Mouse (Mus musculus): Measurements from ENCODE around the gene Ddi2.
"Not testable (repeated sequence)": the region's sequence is repeated elsewhere in the genome, so short reads cannot be mapped to it uniquely, and the experiment has no call there.

Ddi2 gene

GRCm38 (mm10) chr4:141722731-141723672 lies at the start of gene Ddi2:
Gene Ddi2 (minus strand): TSS chr4:141723419.
- DNase-seq (ENCODE audit: low spot score), result peak; percentile 87

- not testable (repeated sequence) for DNase-seq (ENCODE audit: low spot score)
These were observed 49.8 kb upstream of the Ddi2 start for GRCm38 (mm10) chr4:141773019-141773418.

DNA sequence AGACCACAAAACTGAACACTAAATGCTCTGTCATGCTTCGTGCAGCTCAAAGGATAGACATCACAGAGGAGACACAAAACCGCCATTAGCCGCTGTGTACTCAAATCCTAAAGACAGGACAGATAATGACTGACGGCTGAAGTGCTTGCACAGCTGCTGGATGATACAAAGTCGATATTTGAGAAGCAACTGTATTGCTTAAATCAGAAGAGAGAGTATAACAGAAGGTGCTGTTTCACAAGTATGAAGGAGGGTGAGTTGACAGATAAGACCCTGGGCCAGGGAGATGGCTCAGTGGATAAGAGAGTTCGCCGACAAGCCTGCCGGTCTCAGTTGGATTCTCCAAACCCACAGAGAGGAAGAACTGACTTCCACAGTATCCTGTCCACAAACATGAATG lies 48.6 kb upstream of the Ddi2 start:
- no peak for DNase-seq (ENCODE audit: low spot score)

GRCm38 (mm10) chr4:141769501-141770160 lies 46.4 kb upstream of the Ddi2 start:
- DNase-seq (ENCODE audit: low spot score), result no peak

GRCm38 (mm10) chr4:141767353-141768036 lies 44.3 kb upstream of the Ddi2 start:
- DNase-seq (ENCODE audit: low spot score), result peak; percentile 56

DNA sequence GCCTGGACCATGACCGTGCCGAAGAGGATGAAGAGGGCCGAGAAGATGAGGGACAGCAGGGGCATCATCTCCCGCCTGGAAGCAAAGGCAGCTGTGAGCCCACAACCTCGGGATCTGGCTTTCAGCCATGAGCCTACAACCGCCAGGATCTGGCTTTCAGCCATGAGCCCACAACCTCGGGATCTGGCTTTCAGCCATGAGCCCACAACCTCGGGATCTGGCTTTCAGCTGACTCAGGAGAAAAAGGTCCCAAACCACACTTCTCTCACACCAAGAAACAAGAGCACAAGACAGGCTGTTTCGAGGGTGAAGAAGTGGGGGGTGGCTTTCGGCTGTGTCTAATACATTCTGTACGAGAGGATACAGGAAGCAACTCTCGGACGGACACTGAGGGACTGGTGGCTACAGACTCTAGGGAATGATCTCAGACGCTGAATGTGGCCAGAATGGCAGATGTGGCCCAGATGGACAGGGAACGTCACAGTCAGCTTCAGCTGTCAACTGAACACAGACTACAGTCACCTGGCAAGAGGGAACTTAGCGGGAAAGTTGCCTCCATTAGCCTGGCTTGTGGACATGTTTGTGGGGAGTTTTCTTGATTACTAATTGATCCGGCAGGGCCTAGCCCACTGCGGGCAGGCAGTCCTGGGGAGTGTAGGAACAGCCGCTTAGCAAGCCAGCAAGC lies 43.6 kb upstream of the Ddi2 start:
- peak; percentile 42 for DNase-seq (ENCODE audit: low spot score)

DNA sequence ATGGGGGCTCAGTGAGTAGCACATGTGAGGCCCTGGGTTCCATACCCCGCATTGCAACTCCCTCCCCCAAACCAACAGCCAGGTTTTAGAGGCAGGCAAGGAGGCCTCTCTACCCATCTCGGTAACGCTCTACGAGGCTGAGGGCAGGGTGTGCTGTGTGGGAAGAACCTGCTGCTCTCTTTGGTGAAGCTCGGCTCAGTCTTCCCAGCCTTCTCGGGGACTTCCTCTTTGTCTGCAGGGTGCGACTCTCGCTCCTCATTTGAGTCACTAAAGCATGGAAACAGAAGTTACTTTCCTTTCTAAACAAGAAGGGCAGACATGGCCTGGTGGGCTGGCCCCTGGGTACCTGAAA lies 43.1 kb upstream of the Ddi2 start:
- DNase-seq (ENCODE audit: low spot score), result no peak

DNA sequence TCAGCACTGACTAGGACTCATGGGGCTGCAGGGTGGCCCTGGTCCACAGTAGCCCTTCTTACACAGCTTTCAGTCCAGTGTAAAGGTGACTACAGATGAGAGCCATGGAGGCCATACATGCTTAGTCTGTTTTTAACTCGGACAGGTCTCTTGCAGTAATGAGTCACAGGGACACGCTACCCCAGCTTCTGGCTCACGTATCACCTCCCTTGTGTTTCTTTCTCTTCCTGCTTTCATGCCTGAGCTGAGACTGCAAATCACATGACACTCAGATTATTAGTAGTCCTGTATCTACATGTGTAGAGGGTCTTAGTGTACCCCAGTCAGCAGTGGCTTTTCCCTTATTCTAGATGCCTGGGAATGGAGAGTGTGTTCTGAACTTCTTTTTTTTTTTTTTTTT lies 41.8 kb upstream of the Ddi2 start:
- no peak for DNase-seq (ENCODE audit: low spot score)

- DNase-seq (ENCODE audit: low spot score), result no peak
These were observed 40.3 kb upstream of the Ddi2 start for GRCm38 (mm10) chr4:141763476-141763875.

DNA sequence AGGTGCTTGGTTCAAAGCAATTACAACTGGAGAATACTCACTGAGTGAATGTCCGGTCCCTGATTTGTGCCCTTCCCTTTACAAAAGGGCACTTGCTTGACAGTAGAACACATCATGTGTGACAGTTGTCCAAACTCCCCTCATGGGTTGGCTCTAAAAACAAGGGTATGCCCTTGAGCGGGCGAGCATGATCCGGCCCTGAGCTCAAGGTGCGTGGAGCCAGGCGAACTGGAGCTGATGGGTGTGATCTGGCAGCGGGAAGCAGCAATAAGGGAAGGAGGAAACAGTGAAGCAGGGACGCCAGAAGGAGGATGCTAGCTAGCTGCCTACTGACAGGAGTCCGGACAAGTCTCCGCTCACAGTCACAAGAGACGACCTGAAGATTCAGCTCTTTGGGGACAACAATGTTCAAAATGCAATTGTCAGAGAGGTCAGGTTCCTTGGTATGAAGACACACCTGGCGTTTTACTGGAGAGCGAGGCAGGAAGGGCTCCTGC lies 38.9 kb upstream of the Ddi2 start:
- DNase-seq (ENCODE audit: low spot score), result no peak

- DNase-seq (ENCODE audit: low spot score), result no peak
These were observed 37.7 kb upstream of the Ddi2 start for GRCm38 (mm10) chr4:141760942-141761341.

DNA sequence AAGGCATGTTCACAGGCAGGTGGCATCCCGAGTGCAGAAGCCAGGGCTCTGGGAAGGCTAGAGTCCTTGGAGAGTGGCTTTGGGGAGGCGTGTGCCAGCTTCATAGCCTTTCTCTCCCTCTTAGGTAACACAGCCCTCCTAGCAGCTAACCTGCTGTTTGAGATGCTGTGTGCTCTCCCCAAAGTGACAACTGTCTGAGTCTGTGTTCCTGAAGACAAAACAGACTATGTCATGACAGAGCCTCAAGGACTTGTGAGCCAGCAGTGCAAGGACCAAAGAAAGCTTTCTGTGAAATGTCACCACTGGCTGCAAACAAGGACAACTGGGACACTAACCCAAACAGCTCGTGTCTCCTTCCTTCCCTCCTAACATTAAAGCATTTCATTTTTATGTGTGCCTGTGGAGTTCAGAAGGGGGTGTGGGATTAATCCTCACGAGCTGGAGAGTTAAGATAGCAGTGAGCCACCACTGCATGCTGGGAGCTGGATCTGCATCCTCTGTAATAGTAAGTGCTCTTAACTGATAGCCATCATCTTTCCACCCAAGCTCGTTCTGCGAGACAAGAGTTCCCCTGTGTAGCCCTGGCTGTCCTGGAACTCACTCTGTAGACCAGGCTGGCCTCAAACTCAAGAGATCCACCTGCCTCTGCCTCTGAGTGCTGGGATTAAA lies 35.8 kb upstream of the Ddi2 start:
- peak; percentile 25 for DNase-seq (ENCODE audit: low spot score)

GRCm38 (mm10) chr4:141757124-141757523 lies 33.9 kb upstream of the Ddi2 start:
- DNase-seq (ENCODE audit: low spot score), result no peak

DNA sequence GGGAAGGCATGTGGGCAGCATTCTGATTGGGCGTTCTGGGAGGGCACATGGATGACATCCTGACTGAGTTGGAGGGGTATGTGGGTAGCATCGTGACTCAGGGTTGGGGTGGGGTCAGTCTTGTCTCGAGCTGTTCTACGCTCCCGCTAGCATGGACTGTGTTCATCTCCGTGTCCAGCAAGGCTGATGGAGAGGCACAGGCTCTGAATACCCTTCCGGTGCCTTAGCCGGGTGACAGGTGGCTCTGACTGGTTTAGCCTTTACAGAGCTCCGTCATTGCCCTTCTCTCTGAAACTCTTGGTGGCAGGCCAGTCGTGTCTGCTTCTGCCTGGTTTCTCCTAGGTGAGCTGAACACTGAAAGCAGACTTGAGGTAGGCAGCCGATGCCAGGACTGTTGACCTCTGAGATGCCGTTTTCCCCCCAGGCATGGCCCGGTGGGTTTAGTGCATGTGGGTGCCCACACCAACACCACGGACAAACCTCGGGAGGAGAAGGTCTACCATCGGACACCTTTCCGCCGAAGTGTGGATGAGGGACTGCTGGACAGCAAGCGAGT lies 32.2 kb upstream of the Ddi2 start:
- no peak for DNase-seq (ENCODE audit: low spot score)

GRCm38 (mm10) chr4:141752076-141752421 lies 28.8 kb upstream of the Ddi2 start:
- DNase-seq (ENCODE audit: low spot score), result no peak

GRCm38 (mm10) chr4:141751419-141752075 lies 28.3 kb upstream of the Ddi2 start:
- DNase-seq (ENCODE audit: low spot score), result no peak

- no peak for DNase-seq (ENCODE audit: low spot score)
These were observed 27.6 kb upstream of the Ddi2 start for GRCm38 (mm10) chr4:141750826-141751225.

GRCm38 (mm10) chr4:141749557-141749956 lies 26.3 kb upstream of the Ddi2 start:
- DNase-seq (ENCODE audit: low spot score), result peak; percentile 77

- DNase-seq (ENCODE audit: low spot score), result no peak
These were observed 23.5 kb upstream of the Ddi2 start, which contains the start of gene Agmat for GRCm38 (mm10) chr4:141746578-141747346. Gene Agmat (plus strand): TSS chr4:141746672.

- DNase-seq (ENCODE audit: low spot score), result no peak
These were observed 19.2 kb upstream of the Ddi2 start for GRCm38 (mm10) chr4:141742381-141742780.

Measured in ovary, adult 18-20 months (tissue).